Mouse (Mus musculus): Measurements from ENCODE around the gene Plxdc2. TPM values are rescaled to one million over a fixed set of nuclear protein-coding genes. Genes with fewer than 3 reads are reported as not detected.

Gene Plxdc2
- polyA plus RNA-seq, 1 experiment, result 0.29 TPM

DNA sequence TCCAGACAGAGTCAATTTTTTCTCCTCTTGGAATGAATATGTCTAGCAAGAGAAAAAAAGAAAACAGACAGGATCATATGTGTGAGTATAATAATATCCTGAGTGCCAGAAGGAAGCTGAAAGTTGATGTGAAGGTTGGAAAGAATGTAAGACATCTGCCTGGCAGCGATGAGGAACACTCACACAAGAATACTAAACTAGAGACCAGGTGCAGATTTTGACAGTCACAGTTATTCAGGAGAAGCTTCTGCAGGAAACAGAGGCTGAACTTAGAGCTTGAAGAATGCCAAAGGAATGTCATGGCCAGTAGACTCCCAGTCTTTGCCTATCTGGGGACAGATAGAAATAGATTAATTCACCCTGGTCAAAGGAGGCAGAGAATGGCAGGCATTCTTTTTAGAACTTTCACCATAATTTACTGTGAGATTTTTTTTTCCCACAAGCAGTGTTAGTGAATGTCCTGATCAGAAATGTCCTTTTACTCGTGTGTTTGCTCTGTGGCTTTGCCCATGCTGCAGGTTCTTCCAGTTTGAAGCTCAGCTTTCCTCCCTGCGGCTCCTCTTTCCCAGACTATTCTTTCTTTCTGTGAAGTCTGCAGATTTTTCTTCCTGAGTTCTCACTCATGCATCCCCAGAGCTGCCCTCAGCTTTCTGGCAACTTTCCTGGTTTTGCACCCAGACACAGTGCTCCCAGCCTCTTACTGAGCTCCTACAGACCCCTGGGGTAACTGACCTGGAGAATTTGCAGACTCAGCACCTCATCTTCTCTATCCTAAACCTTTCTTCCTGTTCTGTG, 251.9 kb downstream of the Plxdc2 start:
- Histone ChIP-seq H3K79me2 (ENCODE audit: control insufficient read depth, insufficient read depth) (no peaks in the 10 kb centered on the region), H3K36me3 (ENCODE audit: control insufficient read depth, insufficient read depth) (no peaks in the 10 kb centered on the region), H3K4me3 (ENCODE audit: insufficient read depth, poor library complexity, severe bottlenecking) (no peak overlapping the region), H3ac (ENCODE audit: control insufficient read depth, insufficient read length, low read depth) (no peak overlapping the region), H3K27me3 (ENCODE audit: control insufficient read depth, insufficient read depth, insufficient read length) (no peaks in the 10 kb centered on the region), H3K79me3 (ENCODE audit: low read depth) (no peaks in the 10 kb centered on the region)
- TF ChIP-seq CTCF (IDR thresholded peaks at IDR 0.05; ENCODE audit: control insufficient read depth, insufficient read depth, insufficient read length) (no peak), CEBPB (IDR thresholded peaks at IDR 0.05; ENCODE audit: low read depth) (no peak), MYOD1 (IDR thresholded peaks at IDR 0.05; ENCODE audit: control insufficient read depth, insufficient read length, low read depth) (no peak)

DNA sequence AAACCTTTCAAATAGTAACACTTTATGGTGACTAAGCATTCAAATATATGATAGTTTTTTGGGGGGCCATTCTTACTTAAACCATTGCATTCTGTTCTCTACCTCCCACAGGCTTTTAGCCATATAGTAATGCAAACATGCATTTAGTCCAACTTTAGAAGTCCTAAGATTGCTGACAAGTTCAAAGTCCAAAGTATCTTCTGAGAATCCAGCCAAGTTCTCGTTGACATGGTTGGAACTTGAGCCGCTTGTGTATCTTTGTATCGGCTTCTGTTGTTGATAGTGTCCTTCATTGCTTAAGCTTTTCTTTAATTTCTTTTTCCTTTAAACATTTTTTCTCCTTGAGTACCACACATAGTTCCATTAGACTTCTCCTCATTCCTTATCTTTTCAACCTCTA, 286.0 kb downstream of the Plxdc2 start:
- TF ChIP-seq MYOD1 (IDR thresholded peaks at IDR 0.05; ENCODE audit: control insufficient read depth, insufficient read length, low read depth), result no peak
- TF ChIP-seq CTCF (IDR thresholded peaks at IDR 0.05; ENCODE audit: control insufficient read depth, insufficient read depth, insufficient read length), result no peak
- no peak for TF ChIP-seq CEBPB (IDR thresholded peaks at IDR 0.05; ENCODE audit: low read depth)
- TF ChIP-seq FOSL1 (IDR thresholded peaks at IDR 0.05; ENCODE audit: insufficient read depth, low read length, poor library complexity, severe bottlenecking), result no peak
- no peak for TF ChIP-seq MYOG (IDR thresholded peaks at IDR 0.05; ENCODE audit: control insufficient read depth, extremely low read depth, insufficient read length)
- no peak for TF ChIP-seq MAX (IDR thresholded peaks at IDR 0.05)
- no peak for TF ChIP-seq USF1 (IDR thresholded peaks at IDR 0.05; ENCODE audit: low read depth)
- H3K79me2 ChIP-seq (ENCODE audit: control insufficient read depth, insufficient read depth), result no peaks in the 10 kb centered on the region
- H3K27me3 ChIP-seq (ENCODE audit: control insufficient read depth, insufficient read depth, insufficient read length), result no peaks in the 10 kb centered on the region
- no peaks in the 10 kb centered on the region for H3K36me3 ChIP-seq (ENCODE audit: control insufficient read depth, insufficient read depth)
- no peaks in the 10 kb centered on the region for H3K79me3 ChIP-seq (ENCODE audit: low read depth)
- no peak overlapping the region for H3ac ChIP-seq (ENCODE audit: control insufficient read depth, insufficient read length, low read depth)
- no peak overlapping the region for H3K4me3 ChIP-seq (ENCODE audit: insufficient read depth, poor library complexity, severe bottlenecking)

DNA sequence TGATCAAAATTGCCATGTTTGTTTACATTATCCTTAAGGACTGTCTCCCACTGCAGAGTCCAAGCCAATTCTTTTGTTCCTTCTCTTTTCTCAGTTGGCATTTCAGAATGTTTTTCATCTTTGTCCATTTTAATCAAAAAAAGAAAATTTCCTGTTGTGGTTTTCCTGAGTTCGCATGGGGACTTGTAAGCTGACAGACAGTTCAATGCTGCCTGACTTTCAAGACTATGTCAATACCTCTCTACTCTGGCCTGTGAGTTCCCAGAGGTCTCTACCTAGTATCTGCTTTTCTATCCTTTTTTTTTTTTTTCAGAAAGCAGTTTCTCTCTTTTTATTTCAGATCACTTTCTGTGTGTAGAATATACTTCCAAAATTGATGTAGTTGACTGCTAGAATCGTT, 295.6 kb downstream of the Plxdc2 start:
- H3K79me3 ChIP-seq (ENCODE audit: low read depth), result no peaks in the 10 kb centered on the region
- no peak overlapping the region for H3ac ChIP-seq (ENCODE audit: control insufficient read depth, insufficient read length, low read depth)
- H3K27me3 ChIP-seq (ENCODE audit: control insufficient read depth, insufficient read depth, insufficient read length), result no peaks in the 10 kb centered on the region
- H3K79me2 ChIP-seq (ENCODE audit: control insufficient read depth, insufficient read depth), result no peaks in the 10 kb centered on the region
- H3K36me3 ChIP-seq (ENCODE audit: control insufficient read depth, insufficient read depth), result no peaks in the 10 kb centered on the region
- no peak for TF ChIP-seq MYOG (IDR thresholded peaks at IDR 0.05; ENCODE audit: control insufficient read depth, extremely low read depth, insufficient read length)
- no peak for TF ChIP-seq MYOD1 (IDR thresholded peaks at IDR 0.05; ENCODE audit: control insufficient read depth, insufficient read length, low read depth)
- TF ChIP-seq CTCF (IDR thresholded peaks at IDR 0.05; ENCODE audit: control insufficient read depth, insufficient read depth, insufficient read length), result no peak
- no peak for TF ChIP-seq FOSL1 (IDR thresholded peaks at IDR 0.05; ENCODE audit: insufficient read depth, low read length, poor library complexity, severe bottlenecking)
- no peak for TF ChIP-seq CEBPB (IDR thresholded peaks at IDR 0.05; ENCODE audit: low read depth)
- no peak for TF ChIP-seq MAX (IDR thresholded peaks at IDR 0.05)
- TF ChIP-seq USF1 (IDR thresholded peaks at IDR 0.05; ENCODE audit: low read depth), result no peak
- no peak overlapping the region for H3K4me3 ChIP-seq (ENCODE audit: insufficient read depth, poor library complexity, severe bottlenecking)

DNA sequence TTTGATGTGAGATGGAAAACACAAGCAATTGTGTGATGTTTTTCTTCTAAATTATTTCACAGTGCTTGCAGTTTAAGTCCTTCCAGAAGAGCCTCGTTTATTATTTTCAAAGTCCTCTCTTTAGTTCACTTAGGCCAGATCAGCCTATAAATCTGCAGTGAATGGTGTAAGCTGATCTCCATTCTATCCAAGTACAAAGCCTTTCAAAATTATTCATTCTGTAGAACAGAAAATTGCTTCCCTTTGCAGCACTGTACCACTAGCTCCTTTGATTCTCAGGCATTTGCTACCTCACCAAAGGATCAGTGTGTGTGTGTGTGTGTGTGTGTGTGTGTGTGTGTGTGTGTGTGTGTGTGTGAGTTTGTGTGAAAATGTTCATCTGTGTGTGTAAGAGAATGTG, 308.4 kb downstream of the Plxdc2 start:
- TF ChIP-seq CEBPB (IDR thresholded peaks at IDR 0.05; ENCODE audit: low read depth), result no peak
- TF ChIP-seq MAX (IDR thresholded peaks at IDR 0.05), result no peak
- TF ChIP-seq USF1 (IDR thresholded peaks at IDR 0.05; ENCODE audit: low read depth), result no peak
- no peak for TF ChIP-seq MYOD1 (IDR thresholded peaks at IDR 0.05; ENCODE audit: control insufficient read depth, insufficient read length, low read depth)
- no peak for TF ChIP-seq FOSL1 (IDR thresholded peaks at IDR 0.05; ENCODE audit: insufficient read depth, low read length, poor library complexity, severe bottlenecking)
- TF ChIP-seq CTCF (IDR thresholded peaks at IDR 0.05; ENCODE audit: control insufficient read depth, insufficient read depth, insufficient read length), result no peak
- no peak for TF ChIP-seq MYOG (IDR thresholded peaks at IDR 0.05; ENCODE audit: control insufficient read depth, extremely low read depth, insufficient read length)
- H3K79me2 ChIP-seq (ENCODE audit: control insufficient read depth, insufficient read depth), result no peaks in the 10 kb centered on the region
- no peaks in the 10 kb centered on the region for H3K36me3 ChIP-seq (ENCODE audit: control insufficient read depth, insufficient read depth)

DNA sequence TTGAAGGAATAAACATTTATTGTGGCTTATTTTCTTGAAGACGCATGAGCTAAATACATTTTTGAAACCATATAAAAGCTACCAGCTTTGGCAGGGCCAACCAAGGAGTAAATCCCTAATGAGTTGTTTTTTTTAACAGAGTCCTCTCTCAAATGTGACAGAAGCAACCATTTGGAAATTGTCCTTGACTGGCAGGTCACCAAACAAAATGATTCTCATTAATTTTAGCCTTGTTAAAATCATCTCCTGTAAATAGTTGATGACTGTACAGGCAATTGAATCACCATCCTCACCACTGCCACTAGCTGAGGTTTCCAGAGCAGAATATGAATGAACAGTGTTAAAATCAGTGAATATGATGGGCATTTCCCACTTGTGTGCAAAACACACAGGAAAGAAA, 312.3 kb downstream of the Plxdc2 start:
- Histone ChIP-seq H3K27me3 (ENCODE audit: control insufficient read depth, insufficient read depth, insufficient read length) (no peaks in the 10 kb centered on the region), H3K79me2 (ENCODE audit: control insufficient read depth, insufficient read depth) (no peaks in the 10 kb centered on the region), H3K36me3 (ENCODE audit: control insufficient read depth, insufficient read depth) (no peaks in the 10 kb centered on the region), H3K4me3 (ENCODE audit: insufficient read depth, poor library complexity, severe bottlenecking) (no peak overlapping the region), H3ac (ENCODE audit: control insufficient read depth, insufficient read length, low read depth) (no peak overlapping the region), H3K79me3 (ENCODE audit: low read depth) (no peaks in the 10 kb centered on the region)
- TF ChIP-seq FOSL1 (IDR thresholded peaks at IDR 0.05; ENCODE audit: insufficient read depth, low read length, poor library complexity, severe bottlenecking) (no peak), MAX (IDR thresholded peaks at IDR 0.05) (no peak), USF1 (IDR thresholded peaks at IDR 0.05; ENCODE audit: low read depth) (no peak)

More for the DNA sequence above, 308.4 kb downstream of the Plxdc2 start:
- Histone ChIP-seq H3ac (ENCODE audit: control insufficient read depth, insufficient read length, low read depth) (no peak overlapping the region), H3K4me3 (ENCODE audit: insufficient read depth, poor library complexity, severe bottlenecking) (no peak overlapping the region), H3K79me3 (ENCODE audit: low read depth) (no peaks in the 10 kb centered on the region), H3K27me3 (ENCODE audit: control insufficient read depth, insufficient read depth, insufficient read length) (no peaks in the 10 kb centered on the region)

GRCm38 (mm10) chr2:16682905-16683304, 326.8 kb downstream of the Plxdc2 start:
- no peak for TF ChIP-seq MAX (IDR thresholded peaks at IDR 0.05)
- TF ChIP-seq MYOD1 (IDR thresholded peaks at IDR 0.05; ENCODE audit: control insufficient read depth, insufficient read length, low read depth), result no peak
- TF ChIP-seq FOSL1 (IDR thresholded peaks at IDR 0.05; ENCODE audit: insufficient read depth, low read length, poor library complexity, severe bottlenecking), result no peak
- TF ChIP-seq CEBPB (IDR thresholded peaks at IDR 0.05; ENCODE audit: low read depth), result no peak
- no peak for TF ChIP-seq USF1 (IDR thresholded peaks at IDR 0.05; ENCODE audit: low read depth)
- TF ChIP-seq CTCF (IDR thresholded peaks at IDR 0.05; ENCODE audit: control insufficient read depth, insufficient read depth, insufficient read length), result no peak
- no peak for TF ChIP-seq MYOG (IDR thresholded peaks at IDR 0.05; ENCODE audit: control insufficient read depth, extremely low read depth, insufficient read length)
- H3K27me3 ChIP-seq (ENCODE audit: control insufficient read depth, insufficient read depth, insufficient read length), result no peaks in the 10 kb centered on the region
- H3K79me2 ChIP-seq (ENCODE audit: control insufficient read depth, insufficient read depth), result no peaks in the 10 kb centered on the region
- no peaks in the 10 kb centered on the region for H3K36me3 ChIP-seq (ENCODE audit: control insufficient read depth, insufficient read depth)
- no peak overlapping the region for H3ac ChIP-seq (ENCODE audit: control insufficient read depth, insufficient read length, low read depth)
- no peaks in the 10 kb centered on the region for H3K79me3 ChIP-seq (ENCODE audit: low read depth)
- no peak overlapping the region for H3K4me3 ChIP-seq (ENCODE audit: insufficient read depth, poor library complexity, severe bottlenecking)
